Mouse (Mus musculus) stomach, postnatal 0 days (tissue): ENCODE data around the gene Cacnb4.

Experiments used
- CTCF ChIP-seq: IDR thresholded peaks from 2 replicates; pipeline ENCODE4 v1.5.1; 2016; ENCODE audit warnings: antibody characterized with exemption, low read depth, mild to moderate bottlenecking, moderate library complexity
- EP300 ChIP-seq: optimal IDR thresholded peaks from 2 replicates; pipeline ENCODE3; 2016; ENCODE audit warnings: antibody characterized with exemption

DNA sequence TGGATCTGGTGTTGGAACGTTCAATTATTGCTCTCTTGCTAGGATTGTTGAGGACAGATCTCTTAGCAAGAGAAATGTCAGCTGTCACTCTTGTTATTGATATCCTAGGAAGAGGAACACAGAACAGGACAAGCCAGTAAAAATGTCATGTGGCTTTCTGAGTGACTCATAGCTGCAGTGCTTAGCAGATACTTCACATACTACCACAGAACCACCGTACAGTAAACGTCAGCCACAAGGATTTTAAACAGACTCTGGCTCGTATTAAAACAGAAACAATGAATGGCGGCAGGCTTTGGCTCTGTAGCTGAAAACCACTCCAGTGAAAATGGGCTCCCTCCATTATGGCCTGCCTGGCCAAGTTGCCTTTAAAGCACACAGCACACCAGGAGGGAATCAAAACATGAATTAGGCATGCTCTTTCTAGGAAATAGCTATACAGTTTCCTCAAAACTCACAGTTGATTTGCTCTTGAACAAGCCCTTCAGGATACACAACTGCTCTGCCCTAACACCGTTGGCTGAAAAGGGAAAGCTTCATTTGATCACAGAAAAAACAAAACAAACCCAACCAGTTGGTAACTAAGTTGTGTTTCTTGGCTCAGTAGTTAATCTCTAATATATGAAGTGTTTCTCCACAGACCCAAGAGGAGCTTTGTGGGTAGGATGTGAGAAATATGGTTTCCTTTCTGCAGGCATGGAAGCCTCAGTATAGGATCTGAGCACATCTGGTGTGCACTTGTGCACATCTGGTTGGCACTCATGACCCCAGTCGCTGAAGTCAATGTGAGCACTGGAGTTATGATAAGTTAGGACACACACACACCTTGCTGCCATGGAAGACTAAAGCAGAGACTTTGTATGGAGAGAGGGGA is 220.8 kb downstream of the Cacnb4 start:
- TF ChIP-seq CTCF, result no peak
- TF ChIP-seq EP300, result no peak
